Mouse (Mus musculus) A20 (cell line): ENCODE data around the gene Bex1.

ENCODE experiments used
- DNase-seq: peaks from one replicate; pipeline ENCODE4 v3.0.0-alpha.2; 2011; ENCODE audit warnings: low read depth, low spot score

Gene Bex1

GRCm38 (mm10) chrX:136172118-136172551 lies 43.2 kb downstream of the Bex1 start, which contains the start of gene Tceal8:
Gene Tceal8, minus strand, starts transcription at chrX:136172342.
- no peak for DNase-seq

- no peak for DNase-seq
These were observed 43.9 kb downstream of the Bex1 start for GRCm38 (mm10) chrX:136171189-136172117.

- DNase-seq: no peak
These were observed 44.7 kb downstream of the Bex1 start for GRCm38 (mm10) chrX:136170625-136171024.
